Mouse (Mus musculus) layer of hippocampus, adult 9-10 months (tissue): ENCODE results near the gene Gale.

Experiments
- DNase-seq: peaks from one replicate; pipeline ENCODE4 v3.0.0; 2022; ENCODE audit warnings: low spot score

Gale gene

DNA sequence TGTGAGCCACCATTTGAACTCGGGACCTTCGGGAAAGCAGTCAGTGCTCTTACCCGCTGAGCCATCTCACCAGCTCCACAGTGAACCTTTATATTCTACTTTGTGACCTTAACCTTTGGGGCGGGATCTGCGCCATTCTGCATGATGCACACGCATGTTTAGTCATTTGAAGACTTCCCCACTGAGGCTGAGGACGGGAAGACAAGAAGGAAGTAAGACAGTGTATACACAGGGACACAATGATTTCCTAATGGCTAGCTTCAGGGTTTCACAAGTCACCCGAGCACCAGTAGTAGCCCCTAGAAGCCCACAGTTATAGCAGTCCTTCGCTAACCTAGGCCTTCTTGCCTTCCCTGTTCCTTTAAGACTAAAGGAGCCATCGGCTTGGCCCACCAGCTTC, 17.8 kb upstream of the Gale start:
- DNase-seq, result no peak

DNA sequence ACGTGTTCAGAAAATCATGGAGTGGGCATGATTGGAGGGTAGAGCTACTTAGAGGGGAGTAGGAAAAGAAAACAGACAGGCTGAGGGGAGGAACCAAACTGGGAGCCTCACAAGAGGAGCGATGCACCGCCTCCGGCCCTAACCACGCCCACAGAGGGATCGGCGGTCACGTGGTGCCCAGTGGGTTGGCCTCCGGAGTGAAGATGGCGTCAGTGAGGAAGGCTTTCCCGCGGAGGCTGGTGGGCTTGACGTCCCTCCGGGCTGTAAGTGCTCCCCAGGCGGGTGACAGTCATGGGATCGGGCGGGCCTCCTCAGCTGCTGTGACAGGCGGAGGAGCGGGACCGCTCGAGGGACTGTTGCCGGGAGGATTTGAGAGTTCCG, 17.3 kb upstream of the Gale start, which contains the start of gene Hmgcl:
Hmgcl (plus strand) TSS at position 171 of the 381 bp plus-strand sequence.
- DNase-seq, result peak; percentile 82

DNA sequence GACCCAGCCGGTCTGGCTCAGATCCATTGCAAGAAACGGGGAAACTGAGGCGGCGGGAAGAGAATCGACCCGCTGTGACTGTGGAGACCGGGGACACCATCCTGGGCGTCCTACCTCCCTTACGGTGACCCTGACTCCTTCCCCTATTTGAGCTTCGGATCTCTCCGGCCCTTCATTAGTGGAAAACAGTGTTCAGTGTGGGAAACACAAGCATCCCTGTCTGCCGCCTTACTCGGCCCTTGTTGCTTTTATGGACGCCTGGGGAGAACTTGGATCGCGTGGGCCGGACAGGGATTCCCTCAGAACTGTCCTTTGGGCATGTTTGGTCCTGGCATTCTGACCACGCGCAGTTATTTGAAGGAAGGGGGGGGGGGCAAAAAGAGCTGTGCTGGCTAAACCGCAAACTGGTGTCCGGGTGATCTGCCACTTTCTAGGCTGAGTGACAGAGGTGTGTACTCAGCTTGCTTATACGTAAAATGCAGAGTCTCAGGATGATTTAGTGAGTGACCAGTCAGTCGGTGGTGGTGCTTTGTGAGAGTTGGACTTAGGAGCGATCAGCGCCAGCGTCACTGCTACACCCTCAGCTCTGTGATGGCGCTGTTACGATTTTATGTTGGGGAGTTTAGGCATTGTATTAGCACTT, 16.7 kb upstream of the Gale start:
- DNase-seq, result no peak

DNA sequence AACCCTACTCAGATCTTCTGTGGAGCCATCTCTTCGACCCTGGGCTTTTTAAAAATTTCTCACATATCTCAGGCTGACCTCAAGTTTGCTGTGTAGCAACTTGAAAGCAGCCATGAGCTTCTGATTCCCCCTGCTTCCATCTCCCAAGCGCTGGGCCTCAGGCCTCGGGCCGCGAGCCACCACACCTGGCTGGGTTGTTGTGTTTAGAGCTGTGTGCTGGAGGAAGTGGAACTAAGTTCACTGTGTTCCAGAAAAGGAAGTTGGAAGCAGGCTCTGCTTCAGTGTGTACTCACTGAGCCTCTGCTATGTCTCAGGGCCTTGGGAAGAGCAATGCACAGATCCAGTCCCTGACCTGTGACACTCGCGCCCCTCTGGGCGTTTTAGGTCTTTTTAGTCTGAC, 15.4 kb upstream of the Gale start:
- no peak for DNase-seq

DNA sequence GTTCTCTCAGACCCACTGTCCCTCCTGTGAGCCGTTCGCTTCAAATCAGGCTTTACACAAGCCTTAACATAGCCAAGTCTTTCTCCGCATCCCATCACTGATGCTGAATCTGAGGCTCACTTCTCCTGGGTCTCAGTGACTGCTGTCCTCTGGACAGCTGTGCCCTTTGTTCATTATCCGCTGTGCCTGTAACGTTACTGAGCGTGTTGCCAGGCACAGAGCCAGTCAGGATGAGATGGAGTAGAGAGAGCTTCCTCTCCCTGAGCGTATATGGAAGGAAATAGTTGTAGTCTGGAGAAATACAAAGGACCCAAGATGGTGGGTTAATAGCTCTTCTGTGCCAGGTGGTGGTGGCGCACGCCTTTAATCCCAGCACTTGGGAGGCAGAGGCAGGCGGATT, 14.1 kb upstream of the Gale start:
- no peak for DNase-seq

DNA sequence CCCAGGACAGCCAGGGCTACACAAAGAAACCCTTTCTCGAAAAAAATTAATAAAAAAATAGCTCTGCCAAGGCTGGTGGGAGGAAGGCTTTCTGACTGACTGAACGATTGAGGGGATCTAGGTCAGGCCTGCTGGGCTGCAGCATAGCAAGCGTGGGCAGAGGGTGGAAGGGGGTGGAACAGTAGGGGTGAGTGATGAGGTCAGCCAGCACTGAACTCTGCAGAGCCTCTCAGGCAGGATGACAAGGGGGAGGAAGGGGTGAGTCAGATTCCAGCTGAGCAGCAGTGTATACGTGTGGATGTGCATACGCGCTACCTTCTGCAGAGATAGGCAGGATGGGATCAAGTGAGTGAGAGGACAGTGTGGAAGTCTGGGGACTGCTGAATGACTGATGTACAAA, 13.6 kb upstream of the Gale start:
- no peak for DNase-seq

DNA sequence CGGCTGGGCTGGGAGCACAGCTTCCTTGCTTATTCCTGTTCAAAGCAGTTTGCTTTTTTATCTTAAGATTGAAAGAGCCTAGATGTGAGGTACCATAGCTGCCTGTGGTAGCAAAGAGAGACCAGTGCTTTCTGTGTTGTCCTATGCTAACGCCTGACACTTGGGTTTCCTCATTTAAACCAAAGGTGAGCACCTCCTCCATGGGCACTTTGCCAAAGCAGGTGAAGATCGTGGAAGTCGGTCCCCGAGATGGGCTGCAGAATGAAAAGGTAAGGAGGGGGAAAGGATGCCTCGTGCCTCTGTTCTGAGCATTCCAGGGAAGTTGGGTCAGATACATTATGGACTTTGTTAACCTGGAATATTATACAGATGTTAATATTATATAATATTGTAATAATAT, 13.2 kb upstream of the Gale start:
- DNase-seq, result no peak

DNA sequence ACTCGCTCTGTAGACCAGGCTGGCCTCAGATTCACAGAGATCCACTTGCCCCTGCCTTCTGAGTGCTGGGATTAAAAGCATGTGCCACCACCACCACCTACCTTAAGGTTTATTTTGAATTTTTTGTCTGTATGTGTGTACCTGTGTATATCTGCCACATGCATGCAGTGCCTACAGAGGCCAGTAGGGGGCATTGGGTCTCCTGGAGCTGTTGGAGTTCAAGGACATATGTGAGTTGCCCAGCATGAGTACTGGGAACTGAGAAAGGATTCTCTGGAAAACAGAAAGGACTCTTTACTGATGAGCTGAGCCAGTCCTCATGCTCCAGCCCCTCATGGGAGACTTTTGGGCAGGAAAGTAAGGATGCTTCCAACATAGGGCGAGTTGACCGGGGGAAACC, 12.0 kb upstream of the Gale start:
- no peak for DNase-seq

DNA sequence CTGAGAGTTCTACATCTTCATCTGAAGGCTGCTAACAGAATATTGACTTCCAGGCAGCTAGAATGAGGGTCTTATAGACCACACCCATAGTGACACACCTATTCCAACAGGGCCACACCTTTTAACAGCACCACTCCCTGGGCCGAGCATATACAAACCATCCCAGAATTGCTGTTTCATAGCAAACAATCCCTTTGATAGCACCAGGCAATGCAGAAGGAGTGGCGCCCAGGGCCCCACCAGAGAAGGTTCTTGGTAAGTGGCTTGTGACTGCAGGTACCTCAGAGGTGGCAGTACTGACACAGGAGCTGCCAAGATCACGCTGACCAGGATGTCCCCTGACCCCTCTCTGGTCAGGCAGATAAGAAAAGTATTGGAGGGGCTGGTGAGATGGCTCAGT, 10.3 kb upstream of the Gale start:
- DNase-seq, result no peak

DNA sequence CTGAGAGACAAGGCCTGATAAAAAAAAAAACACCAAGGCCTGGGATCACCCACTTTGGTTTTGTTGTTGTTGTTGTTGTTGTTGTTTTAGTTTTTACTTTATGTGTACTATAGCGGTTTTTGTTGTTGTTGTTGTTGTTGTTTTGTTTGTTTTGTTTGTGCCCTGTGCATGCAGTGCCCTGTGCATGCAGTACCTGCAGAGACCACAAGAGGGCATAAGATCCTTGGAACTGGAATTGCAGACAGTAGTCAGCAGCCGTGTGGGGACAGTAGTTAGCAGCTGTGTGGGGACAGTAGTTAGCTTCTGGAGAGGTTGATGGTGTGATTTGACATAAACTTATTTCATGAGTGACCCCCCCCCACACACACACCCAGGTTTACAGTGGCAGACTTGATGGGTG, 9.3 kb upstream of the Gale start:
- no peak for DNase-seq

DNA sequence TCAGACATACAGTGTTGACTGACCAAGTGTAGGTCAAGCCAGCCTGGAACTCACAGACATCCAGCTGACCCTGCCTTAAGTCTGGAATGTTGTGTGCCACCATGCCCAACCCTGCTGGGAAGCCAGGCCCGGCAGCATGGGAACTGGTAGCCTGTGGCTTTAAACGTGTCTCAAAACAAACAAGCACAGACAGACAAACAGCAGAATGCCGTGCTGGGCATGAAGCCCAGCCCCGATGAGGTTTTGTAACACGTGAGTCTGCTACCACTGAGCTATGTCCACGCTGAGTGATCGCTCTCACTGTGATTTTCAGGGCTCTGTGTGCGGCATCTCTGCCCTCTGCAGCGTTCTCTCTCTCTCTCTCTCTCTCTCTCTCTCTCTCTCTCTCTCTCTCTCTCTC, 7.6 kb upstream of the Gale start:
- DNase-seq, result no peak

DNA sequence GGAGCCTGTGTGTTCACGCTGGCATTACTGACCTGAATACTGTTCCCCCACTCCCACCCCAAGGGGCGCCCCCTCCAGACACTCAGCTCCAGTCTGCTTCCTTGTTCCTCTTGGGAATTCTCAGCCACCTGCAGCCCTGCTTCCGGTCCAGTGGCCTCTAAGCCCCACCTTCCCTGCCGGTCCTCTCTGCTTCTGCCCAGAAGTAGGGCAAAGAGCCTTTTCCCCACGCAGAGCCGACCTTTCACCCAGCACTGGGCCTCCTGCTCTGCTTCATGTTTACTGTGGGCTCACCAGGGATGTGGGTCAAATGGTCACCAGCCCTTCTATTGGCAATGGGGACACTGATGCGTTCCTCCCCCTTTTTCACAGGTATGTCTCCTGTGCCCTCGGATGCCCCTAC, 5.2 kb upstream of the Gale start:
- no peak for DNase-seq

DNA sequence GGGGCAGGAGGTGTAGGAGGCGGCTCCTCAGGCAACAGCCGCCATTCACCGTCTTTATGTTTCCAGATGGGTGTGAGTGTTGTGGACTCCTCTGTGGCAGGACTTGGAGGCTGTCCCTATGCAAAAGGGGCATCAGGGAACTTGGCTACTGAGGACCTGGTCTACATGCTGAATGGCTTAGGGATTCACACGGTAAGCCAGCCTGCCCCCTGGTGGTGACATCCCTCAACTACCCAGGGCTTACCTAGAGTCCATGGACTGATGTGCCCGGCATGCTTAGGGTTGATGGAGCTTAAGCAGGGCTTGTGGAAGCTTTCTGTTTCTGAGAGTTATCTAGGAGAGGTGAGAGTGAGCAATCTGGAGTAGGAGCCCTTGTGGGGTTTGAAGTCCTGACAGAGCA, 2.8 kb upstream of the Gale start:
- no peak for DNase-seq

DNA sequence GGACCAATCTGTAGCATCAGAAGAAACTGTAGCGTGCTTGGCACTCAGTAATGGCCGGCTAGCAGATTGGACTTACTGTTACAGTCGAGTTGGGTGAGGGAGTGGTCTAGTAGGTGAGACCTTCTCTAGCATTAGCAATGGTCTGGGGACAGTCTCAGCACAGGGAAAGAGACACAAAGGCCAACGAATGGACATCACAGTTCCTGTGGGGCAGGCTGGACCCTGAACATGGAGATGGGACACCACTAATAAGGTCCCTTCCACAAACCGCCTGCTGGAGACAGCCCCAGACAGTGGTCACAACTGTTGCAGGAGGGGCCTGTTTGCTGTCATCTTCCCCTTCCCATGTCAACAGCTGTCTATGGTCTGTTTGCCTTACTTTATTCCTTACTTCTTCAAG, 1.8 kb upstream of the Gale start:
- DNase-seq, result no peak

DNA sequence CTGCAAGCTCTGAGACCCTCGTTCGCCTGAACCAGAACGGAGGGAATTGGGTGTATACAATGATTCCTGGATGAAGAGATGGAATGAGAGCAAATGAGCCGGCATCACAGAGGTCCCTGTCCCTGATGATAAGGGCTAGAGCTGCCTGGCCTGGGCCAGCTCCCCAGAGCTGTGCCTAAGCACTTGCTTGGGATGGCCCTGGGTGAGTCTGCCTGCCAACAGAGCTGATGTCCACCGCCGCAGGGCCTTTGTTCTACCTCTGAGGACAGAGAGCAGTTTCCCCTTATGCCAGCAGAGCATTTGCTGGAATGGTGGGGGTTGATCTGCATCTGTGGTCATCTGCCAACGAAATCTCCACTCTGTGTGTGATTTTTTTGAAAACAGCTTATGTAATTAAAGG, 1.3 kb upstream of the Gale start:
- DNase-seq, result no peak

DNA sequence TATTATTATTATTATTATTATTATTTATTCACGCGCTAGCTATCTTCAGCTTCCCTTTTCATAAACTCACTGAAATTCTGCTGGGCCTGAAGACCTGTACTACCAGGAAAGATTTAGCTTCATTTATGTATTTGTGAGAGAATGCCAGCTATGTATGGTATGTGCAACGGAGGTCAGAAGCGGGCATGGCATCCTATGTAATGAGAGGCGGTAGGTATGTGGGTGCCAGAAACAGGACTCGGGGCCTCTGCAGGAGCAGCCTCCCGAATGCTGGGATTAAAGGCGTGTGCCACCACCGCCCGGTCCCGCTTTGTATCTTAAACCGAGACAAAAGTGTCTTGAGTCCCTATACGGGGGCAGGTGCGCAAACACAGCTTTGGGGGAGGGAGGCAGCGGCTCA, 581 bp upstream of the Gale start:
- no peak for DNase-seq

DNA sequence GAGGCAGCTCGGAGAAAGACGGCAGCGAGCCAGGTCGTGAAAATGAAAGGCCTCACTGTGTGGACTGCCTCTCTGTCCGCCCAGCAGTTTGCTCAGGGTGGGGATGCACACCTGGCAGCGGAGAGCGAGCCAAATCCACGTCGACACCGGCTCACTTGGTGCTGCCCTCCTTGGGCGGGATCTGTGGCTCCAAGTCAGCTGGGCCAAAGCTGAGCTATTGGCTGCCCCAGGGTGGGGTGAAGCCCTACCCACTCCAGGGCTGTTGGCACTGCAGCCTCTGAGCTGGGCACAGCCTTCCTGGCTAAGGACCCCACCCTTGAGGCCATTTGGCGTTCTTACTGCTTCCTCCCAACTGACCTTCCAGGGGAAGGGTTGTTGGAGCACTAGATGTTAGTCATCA, 899 bp downstream of the Gale start:
- DNase-seq, result no peak

DNA sequence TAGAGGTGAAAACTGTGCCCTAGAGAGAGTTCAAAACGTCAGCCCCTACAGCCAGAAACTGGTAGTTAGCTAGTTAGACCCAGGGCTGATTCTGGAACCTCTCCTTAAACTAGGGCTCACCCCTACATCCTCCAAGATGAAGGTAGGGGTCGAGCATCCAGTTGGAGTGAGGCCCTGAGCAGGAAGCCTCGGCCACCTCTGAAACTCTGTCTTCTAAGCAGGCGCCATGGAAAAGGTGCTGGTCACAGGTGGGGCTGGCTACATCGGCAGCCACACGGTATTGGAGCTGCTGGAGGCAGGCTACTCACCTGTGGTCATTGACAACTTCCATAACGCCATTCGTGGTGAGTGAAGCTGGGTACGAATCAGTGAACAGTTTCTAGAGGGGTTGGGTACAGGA, 1.6 kb downstream of the Gale start:
- DNase-seq, result no peak

DNA sequence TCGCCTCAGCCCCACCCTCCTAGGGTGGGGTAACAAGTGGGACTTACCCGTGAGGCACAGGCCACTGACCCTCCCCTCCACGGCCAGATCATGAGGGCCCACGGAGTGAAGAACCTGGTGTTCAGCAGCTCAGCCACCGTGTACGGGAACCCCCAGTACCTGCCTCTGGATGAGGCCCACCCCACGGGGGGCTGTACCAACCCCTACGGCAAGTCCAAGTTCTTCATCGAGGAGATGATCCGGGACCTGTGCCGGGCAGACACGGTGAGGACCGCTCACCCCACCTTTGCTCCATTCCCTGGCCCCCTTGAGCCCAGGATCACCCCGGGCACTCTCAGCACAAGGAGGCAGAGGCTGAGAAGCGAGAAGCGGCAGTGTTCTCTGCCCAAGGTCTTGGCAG, 2.8 kb downstream of the Gale start:
- DNase-seq, result no peak

DNA sequence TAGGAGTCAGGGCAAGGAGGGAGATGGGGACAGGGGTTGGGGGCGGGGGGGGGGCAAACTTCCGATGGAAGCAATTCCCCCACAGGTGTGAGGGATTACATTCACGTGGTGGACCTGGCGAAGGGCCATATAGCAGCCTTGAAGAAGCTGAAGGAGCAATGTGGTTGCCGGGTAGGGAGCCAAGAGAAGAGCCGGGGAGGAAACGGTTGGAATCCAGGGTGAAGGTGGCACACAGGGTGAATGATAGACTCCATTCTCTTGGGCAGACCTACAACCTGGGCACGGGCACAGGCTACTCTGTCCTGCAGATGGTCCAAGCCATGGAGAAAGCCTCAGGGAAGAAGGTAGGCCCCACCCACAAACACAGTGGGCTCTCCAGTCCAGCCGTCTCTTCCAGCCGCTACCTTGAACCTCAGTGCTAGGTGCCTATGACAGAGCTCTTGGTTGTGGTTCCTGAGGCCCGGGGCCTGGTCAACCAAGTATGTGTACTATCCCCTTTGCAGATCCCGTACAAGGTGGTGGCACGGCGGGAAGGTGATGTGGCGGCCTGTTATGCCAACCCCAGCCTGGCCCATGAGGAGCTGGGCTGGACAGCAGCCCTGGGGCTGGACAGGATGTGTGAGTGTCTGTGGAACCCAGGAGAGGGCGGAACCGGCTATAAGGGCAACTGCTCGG, 3.7 kb downstream of the Gale start:
- no peak for DNase-seq

DNA sequence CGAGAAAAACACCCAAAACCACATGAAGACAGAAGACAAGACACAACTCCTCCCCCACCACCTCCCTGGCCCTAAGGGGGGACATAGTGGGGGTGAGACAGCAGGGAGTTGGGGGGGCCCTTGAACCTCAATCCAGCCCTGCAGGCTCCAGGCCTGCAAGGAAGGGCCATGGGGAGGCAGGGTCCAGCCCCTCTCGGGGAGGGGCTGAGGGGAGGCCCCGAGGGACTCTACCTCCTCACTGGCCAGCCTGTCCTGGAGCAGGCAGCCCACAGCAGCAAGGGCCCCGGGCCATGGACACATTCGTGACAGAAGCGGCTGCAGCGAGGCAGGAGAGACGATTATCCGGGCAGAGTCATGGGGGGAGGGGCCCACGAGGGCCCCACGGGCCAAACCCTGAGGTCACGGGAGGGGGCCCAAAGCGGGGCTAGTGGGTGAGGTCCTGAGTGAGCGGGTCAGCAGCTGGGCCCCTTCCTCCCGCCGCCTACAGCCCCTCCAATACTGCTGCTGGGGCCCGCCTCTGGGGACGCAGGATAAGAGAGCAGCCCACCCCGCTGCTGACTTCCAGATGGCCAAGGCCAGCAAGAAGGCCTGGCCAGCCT, 4.8 kb downstream of the Gale start:
- DNase-seq, result no peak

DNA sequence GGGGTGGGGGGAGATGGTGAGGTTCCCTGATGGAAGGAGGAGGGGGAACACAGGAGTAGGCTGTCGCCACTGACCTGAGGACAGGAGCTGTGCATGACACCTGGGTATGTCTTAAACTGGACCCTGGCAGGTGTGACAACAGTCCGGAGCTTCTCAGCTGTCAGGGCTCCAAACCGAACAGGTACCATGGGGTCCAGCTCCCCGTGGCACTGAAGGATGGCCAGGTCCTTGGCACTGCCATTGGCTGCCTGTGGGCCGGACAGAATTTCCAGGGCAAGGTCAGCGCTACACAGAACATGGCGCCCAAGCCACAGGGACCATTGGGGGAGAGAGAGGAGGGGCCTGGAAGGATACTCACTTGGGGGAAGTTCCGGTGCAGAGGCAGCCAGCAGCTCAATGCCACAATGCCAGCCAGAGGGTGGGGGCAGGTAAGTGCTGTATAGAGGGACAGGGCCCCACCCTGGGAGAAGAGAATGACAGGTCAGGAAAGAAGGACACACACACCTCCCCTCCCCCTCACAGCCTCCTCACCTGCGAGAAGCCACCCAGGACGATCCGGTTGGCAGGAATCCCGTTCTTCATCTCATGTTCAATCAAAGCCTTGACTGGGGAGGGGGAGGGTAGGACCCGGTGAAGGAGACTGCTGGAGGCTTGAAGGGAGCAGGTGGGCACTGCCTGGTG, 5.7 kb downstream of the Gale start:
- DNase-seq, result no peak

DNA sequence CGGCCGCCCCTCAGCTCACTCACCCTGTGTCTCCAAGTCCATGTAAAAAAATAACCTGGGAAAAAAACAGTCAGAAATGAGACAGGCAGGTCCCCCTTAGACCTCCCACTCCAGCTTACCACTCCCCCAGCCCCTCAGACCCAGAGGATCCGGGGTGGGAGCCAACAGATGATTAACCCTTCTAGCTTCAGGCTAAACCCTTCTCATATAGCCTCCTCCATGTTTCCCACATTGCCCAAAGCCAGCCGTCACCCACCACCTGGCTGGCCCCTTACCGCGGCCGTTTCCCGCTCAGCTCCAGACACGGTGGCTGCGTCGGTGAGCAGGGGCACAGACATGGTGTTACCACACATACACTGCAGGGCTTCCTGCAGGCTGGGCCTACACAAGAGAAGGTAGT, 7.1 kb downstream of the Gale start:
- no peak for DNase-seq
